Mouse (Mus musculus) megakaryocyte-erythroid progenitor cell, adult 5 weeks (primary cell): Measurements from ENCODE around the gene Wdr6. TPM values are rescaled to one million over a fixed set of nuclear protein-coding genes. Genes with fewer than 3 reads are reported as not detected.

Experiments used
- polyA plus RNA-seq: library from polyadenylated mRNA; stranded (reverse); fragments of >175 nt; gene quantifications from 2 replicates; pipeline ENCODE4 v1.2.3, GENCODE M21; 2012

The Wdr6 gene
- 10.9 and 13.4 TPM in 2 replicates for polyA plus RNA-seq

GRCm38 (mm10) chr9:108578545-108579343 lies at the start of gene Wdr6:
Gene Wdr6 (minus strand): TSS chr9:108578739.

GRCm38 (mm10) chr9:108596998-108597764 lies 18.6 kb upstream of the Wdr6 start, which contains the start of gene P4htm:
Gene P4htm (minus strand): TSS chr9:108597667.

DNA sequence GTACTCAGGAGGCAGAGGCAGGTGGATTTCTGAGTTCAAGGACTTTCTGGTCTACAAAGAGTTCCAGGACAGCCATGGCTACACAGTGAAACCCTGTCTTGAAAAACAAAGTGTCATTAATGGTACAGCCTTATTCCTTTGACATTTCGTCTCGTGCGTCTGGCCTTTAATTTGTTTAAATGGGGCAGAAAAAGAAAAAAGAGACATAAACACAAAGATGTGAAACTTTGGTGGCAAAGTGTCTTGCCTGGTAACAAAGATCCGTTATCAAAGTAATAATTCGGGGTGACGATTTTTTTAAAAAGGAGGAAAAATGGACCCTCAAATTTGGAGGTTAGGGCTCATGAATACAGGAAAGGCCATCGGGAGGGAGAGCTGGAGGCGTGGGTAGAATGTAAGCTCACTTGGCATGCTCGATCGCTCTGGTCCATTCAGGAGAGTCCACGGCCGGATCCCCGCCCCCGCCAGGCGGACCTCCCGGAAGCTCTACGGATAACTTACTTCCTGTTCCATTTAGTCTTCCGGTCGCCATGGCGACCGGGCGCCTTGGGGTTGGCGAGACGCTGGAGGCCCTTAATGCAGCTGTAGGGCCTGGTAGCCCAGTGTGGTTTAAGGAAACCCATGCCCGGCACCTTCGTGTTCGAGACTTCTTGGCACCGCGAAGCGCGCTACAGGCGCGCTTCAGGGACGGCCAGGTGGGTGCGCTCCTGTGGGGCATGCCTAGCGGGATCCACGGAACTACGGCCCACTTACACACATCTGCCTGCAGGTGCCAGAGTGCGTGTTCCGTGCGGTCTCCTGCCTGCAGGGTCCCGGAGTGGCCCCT lies 8.9 kb downstream of the Wdr6 start, which contains the start of gene Dalrd3:
Dalrd3 (plus strand) TSS at position 506 of the 826 bp plus-strand sequence.

DNA sequence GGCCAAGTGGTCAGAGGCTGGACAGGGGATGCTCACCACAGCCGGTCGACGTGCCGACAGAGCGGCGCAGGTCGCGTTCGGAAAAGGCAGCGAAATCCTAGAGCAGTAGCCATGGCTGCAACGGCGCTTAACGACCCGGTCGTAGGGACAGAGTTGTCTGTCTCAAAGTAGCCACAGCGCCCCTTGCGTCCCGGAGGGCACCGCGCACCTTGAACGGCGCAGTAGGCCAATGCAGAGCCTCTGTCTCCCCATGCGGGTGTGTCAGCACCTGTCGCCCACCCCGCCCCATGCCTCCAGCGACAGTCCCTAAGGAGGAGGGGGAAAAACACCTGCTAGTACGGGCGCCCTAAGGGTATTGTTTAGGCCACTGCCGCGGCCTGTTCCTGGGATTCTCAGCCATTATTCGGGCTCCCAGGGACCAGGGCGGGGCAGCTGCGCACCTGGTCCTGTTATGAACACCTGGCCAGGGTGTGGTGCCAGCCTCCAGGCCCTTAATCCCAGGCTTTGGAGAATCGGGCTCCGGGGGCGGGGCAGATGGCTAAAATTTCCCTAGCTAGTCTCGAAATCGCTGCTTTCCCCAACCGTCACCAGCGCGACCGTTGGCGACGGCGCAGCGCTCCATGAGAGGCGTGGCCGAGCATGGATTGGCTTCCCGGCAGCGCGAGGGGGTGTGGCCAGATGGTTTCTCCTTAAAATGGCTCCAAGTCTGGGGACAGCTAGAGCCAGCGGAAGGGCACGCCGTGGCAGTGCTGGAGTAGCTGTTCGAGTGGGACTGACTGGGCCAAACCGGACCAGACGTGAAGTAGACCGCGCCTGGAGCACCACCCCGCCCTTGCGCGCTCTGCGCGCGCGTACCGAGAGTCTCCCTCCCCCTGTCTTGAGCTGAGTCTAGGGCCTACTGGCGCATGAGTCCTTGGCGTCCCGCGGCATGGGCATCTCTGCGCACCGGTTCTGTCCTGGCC lies 11.4 kb downstream of the Wdr6 start, which contains the start of gene Ndufaf3:
Ndufaf3 (minus strand) TSS at position 620 of the 962 bp plus-strand sequence.

GRCm38 (mm10) chr9:108560227-108560841 lies 18.2 kb downstream of the Wdr6 start, which contains the start of gene Impdh2:
Gene Impdh2 (plus strand): TSS chr9:108560286.

Other genes with a start within 250 kb of the Wdr6 start
- 608 and 718 TPM in 2 replicates for gene Gpx1, start 239.8 kb downstream of the Wdr6 start, polyA plus RNA-seq
- 70.5 and 73.8 TPM in 2 replicates for gene Usp4, start 230.9 kb downstream of the Wdr6 start, polyA plus RNA-seq
- 1.7 and 3.6 TPM in 2 replicates for gene 1700102P08Rik, start 185.9 kb downstream of the Wdr6 start, polyA plus RNA-seq
- gene Ccdc36, start 150.3 kb downstream of the Wdr6 start, polyA plus RNA-seq, result 0.04 and 0.11 TPM in 2 replicates
- gene BC048562, start 142.3 kb downstream of the Wdr6 start, polyA plus RNA-seq, result not detected in 2 replicates
- 13.1 and 13.7 TPM in 2 replicates for gene Ccdc71, start 118.2 kb downstream of the Wdr6 start, polyA plus RNA-seq
- gene Klhdc8b, start 117.2 kb downstream of the Wdr6 start, polyA plus RNA-seq, result 16.9 and 18.1 TPM in 2 replicates
- 0.40 and 0.66 TPM in 2 replicates for gene Lamb2, start 99.0 kb downstream of the Wdr6 start, polyA plus RNA-seq
- gene Usp19, start 88.1 kb downstream of the Wdr6 start, polyA plus RNA-seq, result 150 and 194 TPM in 2 replicates
- 117 and 129 TPM in 2 replicates for gene Qars, start 71.0 kb downstream of the Wdr6 start, polyA plus RNA-seq
- 101 and 122 TPM in 2 replicates for gene Qrich1, start 61.9 kb downstream of the Wdr6 start, polyA plus RNA-seq
- gene Impdh2, start 18.5 kb downstream of the Wdr6 start, polyA plus RNA-seq, result 127 and 152 TPM in 2 replicates
- 12.2 and 15.7 TPM in 2 replicates for gene Ndufaf3, start 11.3 kb downstream of the Wdr6 start, polyA plus RNA-seq
- gene Dalrd3, start 8.9 kb downstream of the Wdr6 start, polyA plus RNA-seq, result 121 and 172 TPM in 2 replicates
- 3.3 and 5.9 TPM in 2 replicates for gene P4htm, start 18.9 kb upstream of the Wdr6 start, polyA plus RNA-seq
- 112 and 130 TPM in 2 replicates for gene Arih2, start 70.6 kb upstream of the Wdr6 start, polyA plus RNA-seq
- gene Slc25a20, start 83.3 kb upstream of the Wdr6 start, polyA plus RNA-seq, result 10.8 and 12.1 TPM in 2 replicates
- 9.0 and 9.9 TPM in 2 replicates for gene Prkar2a, start 110.6 kb upstream of the Wdr6 start, polyA plus RNA-seq
- gene Ip6k2, start 205.1 kb upstream of the Wdr6 start, polyA plus RNA-seq, result 34.6 and 44.4 TPM in 2 replicates
- 13.0 and 23.5 TPM in 2 replicates for gene Nckipsd, start 229.6 kb upstream of the Wdr6 start, polyA plus RNA-seq
- 7.8 and 12.7 TPM in 2 replicates for gene Celsr3, start 247.6 kb upstream of the Wdr6 start, polyA plus RNA-seq